Mouse (Mus musculus) heart, postnatal 0 days (tissue): Measurements from ENCODE around the gene Nxph3.

ENCODE experiments used
- CTCF ChIP-seq: IDR thresholded peaks from 2 replicates; pipeline ENCODE4 v1.5.1; 2016; ENCODE audit warnings: antibody characterized with exemption, control low read depth, low read depth
- EP300 ChIP-seq: IDR thresholded peaks from 2 replicates; pipeline ENCODE4 v1.6.1; 2016; ENCODE audit warnings: antibody characterized with exemption, low read depth

DNA sequence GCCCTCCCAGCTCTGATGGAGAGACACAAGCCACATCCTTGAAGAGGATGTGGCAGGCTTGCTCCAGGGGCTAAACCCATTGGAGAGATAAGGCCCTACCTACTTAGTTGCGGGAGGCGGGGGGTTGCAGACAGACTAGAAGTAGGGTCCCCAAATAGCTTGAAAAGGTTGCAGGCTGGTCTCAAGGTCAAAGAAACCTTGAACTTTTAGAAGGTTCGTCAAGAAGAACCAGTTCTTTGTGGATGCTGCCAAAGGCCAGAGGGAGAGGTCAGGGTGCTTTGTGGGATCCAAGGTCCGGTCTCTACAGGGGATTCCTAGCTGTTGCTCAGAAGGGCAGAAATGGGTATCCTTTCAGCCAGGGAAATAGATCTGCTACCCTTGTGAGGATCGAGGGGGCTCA is 6.6 kb downstream of the Nxph3 start:
- TF ChIP-seq CTCF (no peak), EP300 (no peak)
